Mouse (Mus musculus) small intestine, adult 2 months (tissue): ENCODE results near the gene Tap2.
"Not testable (repeated sequence)": the region's sequence is repeated elsewhere in the genome, so short reads cannot be mapped to it uniquely, and the experiment has no call there.

Experiments
- CTCF ChIP-seq: fragments of 200-500 bp; IDR thresholded peaks from 2 replicates; pipeline ENCODE4 v1.5.1; 2012; ENCODE audit warnings: low read depth, mild to moderate bottlenecking, control low read depth, inconsistent platforms, low read length, moderate library complexity, mixed read lengths; ENCODE audit not compliant: insufficient replicate concordance, insufficient read length; ENCODE audit errors: extremely low read depth
- POLR2A ChIP-seq: fragments of 200-500 bp; IDR thresholded peaks from 2 replicates; pipeline ENCODE4 v1.6.1; 2012; ENCODE audit warnings: low read depth, mild to moderate bottlenecking, control low read depth, inconsistent platforms, low read length, moderate library complexity

GRCm38 (mm10) chr17:34219096-34219495 lies 15.8 kb downstream of the Tap2 start:
- TF ChIP-seq CTCF = peak; percentile 53; the same call in 1 of the 2 replicates
- not testable (repeated sequence) for TF ChIP-seq POLR2A
